Mouse (Mus musculus): Measurements from ENCODE around the gene Muc3. TPM values are rescaled to one million over a fixed set of nuclear protein-coding genes. Genes with fewer than 3 reads are reported as not detected.
A peak's percentile ranks its signal among the peaks of the same experiment; 100 is the strongest.

Gene Muc3
- polyA plus RNA-seq, 1 experiment from 2014 or later = 0.68 TPM

GRCm38 (mm10) chr5:137090870-137091269, 58.3 kb downstream of the Muc3 start:
- Histone ChIP-seq H3K36me3 (ENCODE audit: control insufficient read depth, insufficient read depth, low read length) (no peaks in the 10 kb centered on the region), H3K4me3 (ENCODE audit: low read depth, low read length) (no peak overlapping the region), H3K9me3 (ENCODE audit: control insufficient read depth, low read length) (no peaks in the 10 kb centered on the region), H3K27ac (replicated peaks) (no peak overlapping the region), H3K4me2 (replicated peaks; ENCODE audit: low read depth) (no peak overlapping the region), H3K27me3 (ENCODE audit: control insufficient read depth, insufficient read depth, low read length) (no peaks in the 10 kb centered on the region), H3K4me1 (replicated peaks; ENCODE audit: control insufficient read depth, insufficient read depth) (no peaks in the 10 kb centered on the region), H3K9ac (ENCODE audit: low read length) (0 out of 2 replicates have a peak overlapping the region, but pooled peaks have one; percentile 27)
- ATAC-seq (ENCODE audit: low FRiP score, low TSS enrichment) = no peak
- TF ChIP-seq EP300 (optimal IDR thresholded peaks at IDR 0.05) (no peak), CTCF (IDR thresholded peaks at IDR 0.05; ENCODE audit: low read depth) (no peak)
- DNase-seq (ENCODE audit: low spot score) = no peak
- 62% methylated on average over 10 of the region's 10 CpGs for WGBS

GRCm38 (mm10) chr5:137087410-137087809, 61.7 kb downstream of the Muc3 start:
- ATAC-seq (ENCODE audit: low FRiP score, low TSS enrichment) (no peak), DNase-seq (ENCODE audit: low spot score) (no peak)
- WGBS = 76% methylated on average over 8 of the region's 8 CpGs
- Histone ChIP-seq H3K4me1 (replicated peaks; ENCODE audit: control insufficient read depth, insufficient read depth) (no peaks in the 10 kb centered on the region), H3K4me3 (ENCODE audit: low read depth, low read length) (no peak overlapping the region), H3K9me3 (ENCODE audit: control insufficient read depth, low read length) (no peaks in the 10 kb centered on the region), H3K27me3 (ENCODE audit: control insufficient read depth, insufficient read depth, low read length) (no peaks in the 10 kb centered on the region), H3K9ac (ENCODE audit: low read length) (no peak overlapping the region), H3K4me2 (replicated peaks; ENCODE audit: low read depth) (no peak overlapping the region), H3K27ac (replicated peaks) (no peak overlapping the region), H3K36me3 (ENCODE audit: control insufficient read depth, insufficient read depth, low read length) (no peaks in the 10 kb centered on the region)
- TF ChIP-seq EP300 (optimal IDR thresholded peaks at IDR 0.05) (no peak), CTCF (IDR thresholded peaks at IDR 0.05; ENCODE audit: low read depth) (no peak)

GRCm38 (mm10) chr5:137085731-137086130, 63.4 kb downstream of the Muc3 start:
- Histone ChIP-seq H3K4me2 (replicated peaks; ENCODE audit: low read depth) (no peak overlapping the region), H3K4me3 (ENCODE audit: low read depth, low read length) (no peak overlapping the region), H3K27ac (replicated peaks) (no peak overlapping the region), H3K36me3 (ENCODE audit: control insufficient read depth, insufficient read depth, low read length) (no peaks in the 10 kb centered on the region), H3K4me1 (replicated peaks; ENCODE audit: control insufficient read depth, insufficient read depth) (no peaks in the 10 kb centered on the region), H3K27me3 (ENCODE audit: control insufficient read depth, insufficient read depth, low read length) (no peaks in the 10 kb centered on the region), H3K9me3 (ENCODE audit: control insufficient read depth, low read length) (no peaks in the 10 kb centered on the region), H3K9ac (ENCODE audit: low read length) (no peak overlapping the region)
- WGBS = 74% methylated on average over 3 of the region's 3 CpGs
- TF ChIP-seq CTCF (IDR thresholded peaks at IDR 0.05; ENCODE audit: low read depth) (no peak), EP300 (optimal IDR thresholded peaks at IDR 0.05) (no peak)
- ATAC-seq (ENCODE audit: low FRiP score, low TSS enrichment) = no peak
- DNase-seq (ENCODE audit: low spot score) = no peak

- H3K4me1 ChIP-seq (replicated peaks; ENCODE audit: control insufficient read depth, insufficient read depth) = no peaks in the 10 kb centered on the region
- DNase-seq (ENCODE audit: low spot score) = no peak
- no peaks in the 10 kb centered on the region for H3K36me3 ChIP-seq (ENCODE audit: control insufficient read depth, insufficient read depth, low read length)
- no peak for ATAC-seq (ENCODE audit: low FRiP score, low TSS enrichment)
- H3K9me3 ChIP-seq (ENCODE audit: control insufficient read depth, low read length) = no peaks in the 10 kb centered on the region
- H3K27me3 ChIP-seq (ENCODE audit: control insufficient read depth, insufficient read depth, low read length) = no peaks in the 10 kb centered on the region
- 59% methylated on average over 6 of the region's 6 CpGs for WGBS
- H3K27ac ChIP-seq (replicated peaks) = no peak overlapping the region
- H3K4me2 ChIP-seq (replicated peaks; ENCODE audit: low read depth) = no peak overlapping the region
- TF ChIP-seq CTCF (IDR thresholded peaks at IDR 0.05; ENCODE audit: low read depth) (no peak), EP300 (optimal IDR thresholded peaks at IDR 0.05) (no peak)
- H3K4me3 ChIP-seq (ENCODE audit: low read depth, low read length) = no peak overlapping the region
- H3K9ac ChIP-seq (ENCODE audit: low read length) = no peak overlapping the region
Observed at GRCm38 (mm10) chr5:137085021-137085420, 64.1 kb downstream of the Muc3 start.

Other genes with a start within 250 kb of the Muc3 start
- 26.1 and 28.4 TPM in 2 replicates for gene Ift22, start 241.2 kb downstream of the Muc3 start, polyA plus RNA-seq (2015; fragmentation: Nextera tagmentation; extraction: Ambion mirVana)
- gene Fis1, start 196.0 kb downstream of the Muc3 start, polyA plus RNA-seq (2015; fragmentation: Nextera tagmentation; extraction: Ambion mirVana) = 255 and 270 TPM in 2 replicates
- gene Cldn15, start 182.7 kb downstream of the Muc3 start, polyA plus RNA-seq (2015; fragmentation: Nextera tagmentation; extraction: Ambion mirVana) = 5.1 and 6.8 TPM in 2 replicates
- gene Plod3, start 162.3 kb downstream of the Muc3 start, polyA plus RNA-seq (2015; fragmentation: Nextera tagmentation; extraction: Ambion mirVana) = 16.4 and 17.2 TPM in 2 replicates
- gene Znhit1, start 161.3 kb downstream of the Muc3 start, polyA plus RNA-seq (2015; fragmentation: Nextera tagmentation; extraction: Ambion mirVana) = 81.0 and 89.1 TPM in 2 replicates
- 1.8 TPM in 2 replicates for gene Vgf, start 122.9 kb downstream of the Muc3 start, polyA plus RNA-seq (2015; fragmentation: Nextera tagmentation; extraction: Ambion mirVana)
- 140 and 146 TPM in 2 replicates for gene Ap1s1, start 103.2 kb downstream of the Muc3 start, polyA plus RNA-seq (2015; fragmentation: Nextera tagmentation; extraction: Ambion mirVana)
- 0.25 and 0.27 TPM in 2 replicates for gene Serpine1, start 77.1 kb downstream of the Muc3 start, polyA plus RNA-seq (2015; fragmentation: Nextera tagmentation; extraction: Ambion mirVana)
- 4.4 and 4.5 TPM in 2 replicates for gene Trim56, start 33.1 kb downstream of the Muc3 start, polyA plus RNA-seq (2015; fragmentation: Nextera tagmentation; extraction: Ambion mirVana)
- gene Muc3a, start 63.1 kb upstream of the Muc3 start, polyA plus RNA-seq (2015; fragmentation: Nextera tagmentation; extraction: Ambion mirVana) = 0.05 and 0.10 TPM in 2 replicates
- 10.0 and 12.2 TPM in 2 replicates for gene Ache, start 138.2 kb upstream of the Muc3 start, polyA plus RNA-seq (2015; fragmentation: Nextera tagmentation; extraction: Ambion mirVana)
- 11.0 and 11.4 TPM in 2 replicates for gene Ufsp1, start 145.3 kb upstream of the Muc3 start, polyA plus RNA-seq (2015; fragmentation: Nextera tagmentation; extraction: Ambion mirVana)
- gene Srrt, start 158.4 kb upstream of the Muc3 start, polyA plus RNA-seq (2015; fragmentation: Nextera tagmentation; extraction: Ambion mirVana) = 29.3 and 31.6 TPM in 2 replicates
- gene Trip6, start 165.1 kb upstream of the Muc3 start, polyA plus RNA-seq (2015; fragmentation: Nextera tagmentation; extraction: Ambion mirVana) = 46.4 and 47.9 TPM in 2 replicates
- 6.5 and 7.2 TPM in 2 replicates for gene Slc12a9, start 184.3 kb upstream of the Muc3 start, polyA plus RNA-seq (2015; fragmentation: Nextera tagmentation; extraction: Ambion mirVana)
- 12.1 and 13.9 TPM in 2 replicates for gene Ephb4, start 200.8 kb upstream of the Muc3 start, polyA plus RNA-seq (2015; fragmentation: Nextera tagmentation; extraction: Ambion mirVana)

All from stomach, postnatal 0 days (tissue).